Mouse (Mus musculus): ENCODE data around the gene Creg2.
"Not testable (repeated sequence)": the region's sequence is repeated elsewhere in the genome, so short reads cannot be mapped to it uniquely, and the experiment has no call there.

Creg2 gene

DNA sequence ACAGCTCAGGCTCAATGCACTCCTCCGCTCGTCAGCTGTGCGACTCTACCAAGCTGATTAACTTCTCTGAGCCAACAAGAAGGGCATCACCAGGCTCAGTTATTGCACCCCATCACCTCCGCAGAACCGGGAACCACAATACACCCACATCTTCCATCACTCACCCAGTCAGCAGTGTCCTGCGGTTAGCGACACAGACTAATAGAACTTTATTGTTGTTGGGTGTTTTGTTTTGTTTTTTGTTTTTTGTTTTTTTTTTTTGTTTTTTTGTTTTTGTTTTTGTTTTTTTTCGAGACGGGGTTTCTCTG is at the start of gene Creg2:
TSS of gene Creg2 (minus strand) at position 234 of the 308 bp plus-strand sequence.
- no peak for DNase-seq

DNA sequence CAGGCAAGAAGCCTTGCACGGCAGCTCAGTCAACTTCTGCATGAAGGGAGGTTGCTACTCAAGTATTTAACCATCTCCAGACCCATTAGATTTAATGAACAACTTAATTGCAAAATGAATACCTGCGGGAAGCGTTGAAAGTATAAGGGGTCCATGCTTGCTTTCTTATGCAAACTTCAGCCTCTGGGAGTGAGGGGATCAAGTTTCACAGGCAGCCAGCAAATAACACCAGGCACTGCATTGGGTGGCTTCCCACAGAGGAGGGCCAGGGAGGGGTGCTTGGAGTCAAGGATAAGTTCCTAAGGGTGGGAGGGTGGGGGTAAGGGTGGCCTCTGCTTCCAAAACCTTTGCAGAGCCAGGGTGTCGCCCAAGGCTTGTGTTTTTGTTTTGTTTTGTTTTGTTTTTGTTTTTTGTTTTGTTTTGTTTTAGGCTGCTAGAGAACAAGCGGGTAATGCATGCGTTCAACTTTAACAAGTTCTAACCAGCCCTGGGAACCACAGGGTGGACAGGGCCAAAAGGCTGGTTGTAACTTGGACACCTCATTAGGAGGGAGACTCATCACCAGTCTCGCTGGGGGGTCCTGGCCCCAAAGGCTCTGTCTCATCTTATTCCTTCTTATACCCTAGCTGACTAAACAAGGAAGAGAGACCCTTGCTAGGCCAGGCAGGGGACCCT is 49.5 kb upstream of the Creg2 start:
- DNase-seq = no peak

GRCm38 (mm10) chr1:39698456-39698855 is 47.2 kb upstream of the Creg2 start:
- DNase-seq = no peak

DNA sequence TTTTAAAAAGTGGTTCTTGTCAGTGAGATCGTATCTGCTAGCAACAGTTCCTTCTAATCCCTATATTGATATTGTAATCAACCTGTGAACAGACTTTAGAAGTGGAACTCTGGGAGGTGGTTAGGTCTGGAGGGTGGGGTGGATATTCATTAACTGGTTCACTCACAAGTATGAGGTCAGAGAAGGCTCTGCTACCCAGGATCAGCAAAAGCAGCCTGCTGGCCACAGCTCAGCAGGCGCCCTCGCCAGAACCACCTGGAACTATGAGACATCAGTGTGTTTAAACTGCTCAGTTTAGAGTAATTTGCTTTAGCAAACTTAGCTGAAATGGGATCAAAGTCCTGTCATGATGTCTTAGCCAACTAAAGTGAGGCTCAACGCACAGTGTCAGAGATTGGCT is 43.9 kb upstream of the Creg2 start:
- DNase-seq = no peak

GRCm38 (mm10) chr1:39694756-39695155 is 43.5 kb upstream of the Creg2 start:
- no peak for DNase-seq

DNA sequence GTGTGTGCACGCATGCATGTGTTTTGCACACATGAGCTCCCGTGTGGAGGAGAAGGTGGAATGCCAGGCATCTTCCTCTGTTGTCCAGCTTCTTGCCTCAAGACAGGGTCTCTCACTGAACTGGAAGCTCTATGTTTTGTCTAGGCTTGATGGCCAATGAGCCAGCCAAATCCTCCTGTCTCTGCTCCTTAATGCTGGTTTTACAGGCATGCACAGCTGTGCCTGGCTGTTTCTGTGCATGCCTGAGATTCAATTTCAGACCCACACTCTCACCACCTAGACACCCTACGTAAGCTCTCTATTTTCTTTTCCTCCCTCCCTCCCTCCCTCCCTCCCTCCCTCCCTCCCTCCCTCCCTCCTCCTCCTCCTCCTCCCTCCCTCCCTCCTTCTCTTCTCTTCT is 40.7 kb upstream of the Creg2 start:
- no peak for DNase-seq

DNA sequence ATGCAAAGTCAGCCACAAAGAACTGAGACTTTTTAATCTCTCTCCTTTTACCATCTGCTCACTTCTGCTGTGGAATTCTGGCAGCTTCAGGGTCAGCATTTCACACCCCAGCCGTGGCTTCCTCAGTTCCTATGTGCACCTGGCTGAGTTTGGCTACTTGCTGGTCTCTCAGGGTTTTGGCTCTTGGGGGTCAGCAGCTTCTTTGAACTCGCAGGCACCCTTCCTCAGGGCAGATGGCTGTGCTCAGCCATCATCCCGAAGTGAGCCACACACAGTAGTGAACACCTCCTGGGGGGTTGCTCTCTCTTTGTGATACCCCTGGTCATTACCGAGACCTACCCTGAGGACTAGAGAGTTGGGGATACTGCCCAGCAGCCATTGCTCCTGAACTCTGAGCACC is 39.8 kb upstream of the Creg2 start:
- DNase-seq = no peak

GRCm38 (mm10) chr1:39688573-39688972 is 37.3 kb upstream of the Creg2 start:
- DNase-seq = no peak

DNA sequence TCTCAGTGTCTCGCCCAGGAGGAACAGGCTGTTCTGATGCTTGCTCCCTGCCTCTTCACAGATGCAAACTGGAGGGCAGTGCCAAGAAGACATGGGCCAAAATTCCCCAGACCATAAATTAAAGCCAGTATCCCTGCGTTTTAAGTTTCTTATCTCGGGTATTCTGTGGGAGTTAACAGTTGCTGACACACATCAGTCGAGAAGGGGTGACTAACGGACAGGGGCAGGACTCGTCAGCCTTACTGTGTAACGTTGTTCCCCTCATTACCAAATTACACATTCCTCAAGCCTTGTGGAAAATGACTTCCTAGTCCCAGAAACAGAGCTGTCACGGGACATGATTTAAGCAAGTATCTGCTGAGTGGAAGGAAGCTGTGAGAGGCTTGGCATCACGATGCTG is 36.0 kb upstream of the Creg2 start:
- no peak for DNase-seq

- DNase-seq = peak; percentile 86
Measured at GRCm38 (mm10) chr1:39685841-39686240, 34.6 kb upstream of the Creg2 start.

GRCm38 (mm10) chr1:39681638-39682037 is 30.4 kb upstream of the Creg2 start:
- no peak for DNase-seq

DNA sequence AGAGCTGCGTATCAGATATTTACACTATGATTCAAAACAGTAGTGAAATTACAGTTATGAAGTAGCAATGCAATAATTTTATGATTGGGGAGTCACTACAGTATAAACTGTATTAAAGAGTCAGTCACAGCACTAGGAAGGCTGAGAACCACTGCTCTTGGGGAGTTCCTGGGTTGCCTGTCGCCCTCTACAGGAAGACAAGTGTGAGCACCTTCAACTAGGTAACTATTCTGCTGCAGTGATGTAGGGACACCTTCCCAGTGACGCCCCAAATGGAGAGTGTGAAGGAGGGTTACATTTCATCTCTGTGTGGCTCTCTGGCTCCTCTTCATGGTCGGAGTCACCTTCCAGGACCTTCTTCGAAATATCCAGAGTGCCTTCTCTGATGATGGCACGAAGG is 29.3 kb upstream of the Creg2 start:
- DNase-seq = peak; percentile 23

- DNase-seq = no peak
Measured at GRCm38 (mm10) chr1:39678883-39679282, 27.6 kb upstream of the Creg2 start.

DNA sequence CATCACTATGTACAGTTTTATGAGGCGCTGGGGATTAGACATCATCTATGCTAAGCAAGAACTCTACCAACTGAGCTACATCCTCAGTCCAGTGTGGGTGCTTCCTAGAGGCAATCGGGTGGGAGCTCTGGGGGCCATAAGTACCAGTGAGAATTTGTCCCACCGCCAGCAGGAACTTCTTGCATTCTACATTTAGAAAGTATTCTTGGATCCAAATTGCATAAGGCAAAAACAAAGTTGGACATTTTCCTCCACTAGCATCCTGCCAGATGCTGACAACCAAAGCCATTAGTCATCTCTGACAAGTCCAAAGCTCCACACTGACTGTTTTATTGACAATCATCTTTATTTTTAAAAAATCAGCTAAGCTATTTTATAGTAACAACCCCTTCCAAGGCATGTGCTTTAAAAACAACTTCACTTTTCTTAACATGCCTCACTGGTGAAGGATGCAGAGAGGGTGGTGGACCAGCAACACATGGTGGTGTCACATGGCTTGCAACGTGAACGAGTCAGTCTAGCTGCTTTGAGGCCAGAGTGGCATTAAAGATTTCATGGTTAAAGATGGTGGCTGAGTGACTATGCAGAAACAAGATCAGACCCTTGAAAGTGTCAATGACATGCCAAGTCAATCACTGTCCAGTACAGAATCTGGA is 25.1 kb upstream of the Creg2 start:
- DNase-seq = no peak

- DNase-seq = no peak
Measured at GRCm38 (mm10) chr1:39672362-39673105, 21.3 kb upstream of the Creg2 start.

DNA sequence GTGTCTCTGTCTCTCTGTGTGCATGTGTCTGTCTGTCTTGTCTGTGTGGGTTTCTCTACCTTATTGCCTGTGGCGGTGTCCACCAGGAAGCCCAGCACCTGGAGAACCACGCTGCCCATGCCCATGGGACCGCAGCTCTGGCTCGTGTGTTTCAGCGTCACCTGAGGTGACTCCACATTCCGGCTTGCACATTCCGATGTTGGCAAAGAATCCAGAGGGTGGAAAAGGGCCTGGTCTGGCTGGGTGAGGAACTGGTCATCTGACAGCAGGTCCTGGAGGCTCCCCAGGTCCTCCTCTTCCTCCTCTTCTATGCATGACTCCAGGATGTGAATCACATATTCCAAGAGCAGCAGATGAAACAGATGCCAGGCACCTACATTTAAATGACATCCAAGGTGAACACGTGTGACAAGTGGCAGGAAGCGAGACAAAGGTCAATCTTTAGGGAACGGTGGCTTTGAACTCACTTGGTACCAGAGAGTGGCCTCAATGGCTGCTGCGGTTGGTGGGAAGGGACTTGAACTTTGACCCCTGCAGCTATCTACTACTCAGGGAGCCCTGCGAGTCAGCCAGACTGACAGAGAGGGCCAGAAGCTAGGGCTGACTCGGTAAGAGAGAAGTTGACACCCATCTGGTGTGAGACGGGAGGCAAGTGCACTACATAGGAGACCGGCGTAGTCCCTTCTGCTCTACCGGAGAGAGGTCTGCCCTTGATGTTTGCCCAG is 19.1 kb upstream of the Creg2 start:
- no peak for DNase-seq

GRCm38 (mm10) chr1:39666751-39667252 is 15.5 kb upstream of the Creg2 start:
- DNase-seq = no peak

DNA sequence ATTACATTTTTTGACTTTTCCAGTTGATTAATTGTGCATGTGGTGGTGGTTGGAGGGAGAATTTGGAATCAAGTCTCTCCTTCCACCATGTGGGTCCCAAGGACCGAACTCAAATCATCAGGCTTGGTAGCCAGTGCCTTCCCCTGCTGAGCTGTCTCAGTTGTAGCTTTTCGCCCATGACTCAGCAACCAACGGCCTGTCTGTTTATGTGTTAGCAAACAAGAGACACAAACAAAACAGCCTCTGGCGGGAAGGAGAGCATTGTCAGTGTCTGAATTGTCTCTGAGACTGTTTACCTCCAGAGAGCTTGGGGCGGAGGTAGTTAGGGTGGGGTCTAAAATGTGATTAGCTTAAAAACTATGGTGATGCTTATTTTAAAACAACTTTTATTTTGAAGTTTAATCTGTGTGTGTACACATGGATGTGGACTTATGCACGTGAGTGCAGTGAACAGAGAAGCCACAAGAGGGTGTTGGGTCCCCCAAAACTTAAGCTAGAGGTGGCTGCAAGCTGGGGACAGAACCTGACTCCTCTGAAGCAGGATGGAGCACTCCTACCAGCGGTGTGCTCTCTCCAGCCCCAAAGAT is 12.9 kb upstream of the Creg2 start:
- DNase-seq = no peak

- DNase-seq = no peak
Measured at GRCm38 (mm10) chr1:39663050-39663449, 11.8 kb upstream of the Creg2 start.

DNA sequence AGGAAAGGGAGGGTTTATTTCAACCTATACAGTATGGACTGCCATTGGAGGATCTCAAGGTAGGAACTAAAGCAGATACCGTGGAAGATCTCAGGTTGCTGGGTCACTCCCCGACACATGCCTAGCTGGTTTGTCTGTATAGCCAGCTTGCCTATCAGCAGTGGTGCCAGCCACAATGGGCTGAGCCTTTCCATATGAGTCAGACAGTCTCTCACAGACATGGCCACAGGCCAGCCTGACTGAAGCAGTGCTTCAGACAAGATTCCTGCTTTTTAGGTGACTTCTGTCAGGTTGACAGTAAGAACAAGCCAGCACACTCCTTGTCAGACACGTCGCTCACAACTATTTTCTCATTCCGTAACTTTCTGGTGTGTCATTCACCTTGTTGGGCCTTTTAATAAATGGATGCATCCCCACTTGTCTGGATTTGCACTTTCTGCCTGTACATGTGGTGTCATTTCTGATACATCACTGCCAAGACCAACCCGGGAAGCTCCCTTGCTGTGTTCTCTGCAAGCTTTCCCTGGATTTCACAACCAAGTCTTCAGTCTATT is 5.8 kb upstream of the Creg2 start:
- DNase-seq = no peak

DNA sequence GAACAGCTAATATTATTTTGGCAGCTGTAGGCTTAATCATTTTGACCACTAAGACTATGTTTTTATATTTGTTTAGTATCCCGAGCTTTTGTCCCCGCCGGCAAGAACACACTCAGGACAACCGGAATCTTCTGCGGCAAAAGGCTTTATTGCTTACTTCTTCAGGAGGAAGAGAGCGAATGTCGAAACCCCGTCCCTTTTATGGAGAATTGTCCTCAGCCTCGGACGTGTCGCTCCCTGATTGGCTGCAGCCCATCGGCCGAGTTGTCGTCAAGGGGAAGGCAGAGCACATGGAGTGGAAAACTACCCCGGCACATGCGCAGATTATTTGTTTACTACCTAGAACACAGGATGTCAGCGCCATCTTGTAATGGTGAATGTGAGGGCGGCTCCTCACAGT is 3.6 kb upstream of the Creg2 start:
- DNase-seq = not testable (repeated sequence)

DNA sequence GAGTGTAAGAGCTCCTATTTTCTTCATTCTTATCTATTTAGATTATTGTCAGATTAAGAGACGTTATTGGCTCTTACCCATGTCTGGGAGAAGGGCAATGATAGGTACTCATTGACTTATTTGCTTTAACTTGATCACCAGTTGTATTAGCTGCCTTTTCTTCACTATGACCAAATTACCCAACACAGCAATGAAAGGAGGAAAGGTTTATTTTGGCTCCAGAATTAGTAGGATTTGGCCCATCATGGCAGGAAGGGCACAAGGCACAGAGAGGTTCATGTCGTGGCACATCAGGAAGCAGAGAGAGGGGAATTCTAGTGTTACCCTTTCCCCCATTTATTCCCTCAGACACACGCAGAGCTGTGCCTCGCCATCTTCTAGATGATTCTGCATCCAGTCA is 1.8 kb upstream of the Creg2 start:
- no peak for DNase-seq

Data from thymus, postnatal 14 days (tissue).